Mouse (Mus musculus): Measurements from ENCODE around the gene Iqcj. TPM values are rescaled to one million over a fixed set of nuclear protein-coding genes. Genes with fewer than 3 reads are reported as not detected.
"Not testable (repeated sequence)": the region's sequence is repeated elsewhere in the genome, so short reads cannot be mapped to it uniquely, and the experiment has no call there.

Gene Iqcj
- polyA plus RNA-seq, 1 experiment from 2014 or later = 0.41 TPM

DNA sequence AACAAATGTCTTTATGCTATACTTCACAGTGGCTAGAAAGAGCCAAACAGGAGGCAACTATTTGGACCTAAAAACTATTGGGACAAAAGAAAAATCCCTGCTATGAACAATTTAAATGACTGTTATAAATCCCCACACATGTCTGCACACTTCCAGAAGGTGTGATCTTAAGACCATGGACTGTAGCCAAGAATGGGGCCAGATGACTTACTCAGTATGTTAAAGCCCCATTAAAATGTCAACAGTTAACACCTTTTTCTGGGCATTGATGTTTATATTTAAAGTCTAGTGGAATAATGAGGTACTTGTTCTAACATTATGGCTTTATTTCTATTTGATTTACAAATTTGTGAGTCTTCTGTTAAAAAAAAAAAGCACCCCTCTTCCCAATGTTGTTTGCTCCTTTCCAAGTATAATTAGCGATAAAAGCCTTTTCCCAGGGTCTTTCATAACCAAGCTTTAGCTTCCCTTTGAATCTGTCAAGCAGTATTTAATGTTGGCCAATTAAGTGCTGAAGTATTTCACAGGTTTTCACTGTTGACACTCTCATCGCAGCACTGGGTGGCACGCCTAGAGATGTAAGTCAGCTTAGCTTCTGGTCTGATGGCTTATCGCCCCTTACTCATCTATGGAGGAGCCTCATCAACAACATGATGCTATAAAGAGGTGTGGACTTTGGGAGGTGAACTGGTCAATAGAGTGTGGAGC, 204.9 kb downstream of the Iqcj start:
- H3K4me2 ChIP-seq = no peak overlapping the region
- H3K27me3 ChIP-seq = peaks cover 19% of the 10 kb centered on the region
- H3K9ac ChIP-seq = no peak overlapping the region
- no peak overlapping the region for H3K4me3 ChIP-seq
- H3K9me3 ChIP-seq (replicated peaks) = no peaks in the 10 kb centered on the region
- no peaks in the 10 kb centered on the region for H3K36me3 ChIP-seq (ENCODE audit: poor library complexity, severe bottlenecking)
- peak; percentile 91 for ATAC-seq
- no peak overlapping the region for H3K27ac ChIP-seq
- H3K4me1 ChIP-seq = 0 out of 2 replicates have a peak, but pooled peaks cover 5% of the 10 kb centered on the region
- WGBS = 33% methylated on average over 4 of the region's 4 CpGs

DNA sequence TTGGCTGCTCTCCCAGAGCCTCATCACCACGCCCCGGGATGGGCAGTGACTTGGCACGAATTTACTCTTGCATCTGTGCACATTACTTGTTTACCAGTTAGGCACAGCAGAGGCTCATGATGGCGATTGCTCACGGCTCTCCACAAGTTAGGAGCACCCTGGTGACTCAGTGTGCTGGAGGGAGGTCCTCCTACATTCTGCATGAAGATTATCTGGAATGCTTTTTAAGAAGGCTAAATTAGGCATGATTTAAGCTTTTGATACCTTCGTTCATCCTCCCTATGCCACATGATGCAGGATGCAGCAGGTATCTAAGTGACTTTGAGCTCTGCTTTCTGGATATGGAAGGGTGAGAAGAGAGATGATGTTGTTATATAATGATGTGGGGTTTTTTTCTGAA, 207.5 kb downstream of the Iqcj start:
- not testable (repeated sequence) for ATAC-seq; H3K4me1 ChIP-seq; H3K36me3 ChIP-seq (ENCODE audit: poor library complexity, severe bottlenecking); H3K4me2 ChIP-seq; H3K9ac ChIP-seq; H3K27ac ChIP-seq; H3K4me3 ChIP-seq; H3K9me3 ChIP-seq (replicated peaks)
- whole genome bisulfite sequencing = 84% methylated on average over 6 of the region's 6 CpGs
- peaks cover 14% of the 10 kb centered on the region for H3K27me3 ChIP-seq

DNA sequence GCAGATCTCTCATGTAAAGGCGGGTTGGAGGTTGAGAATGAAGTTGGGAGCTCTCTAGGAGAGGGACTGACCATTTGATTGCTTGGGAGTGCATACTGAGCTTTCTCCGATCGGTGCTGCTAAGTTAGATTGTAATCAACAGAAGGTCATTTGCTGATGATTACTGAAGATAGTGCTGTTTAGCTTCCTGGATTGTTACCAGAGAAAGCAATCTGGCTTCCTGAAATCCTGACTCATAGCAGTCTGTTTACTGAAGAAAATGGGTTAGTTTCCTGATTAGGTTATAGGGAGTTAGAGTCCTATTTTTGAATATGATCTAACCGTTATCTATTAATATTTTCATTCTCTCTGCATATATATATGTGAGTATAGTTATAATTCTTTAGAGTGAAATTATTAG, 209.3 kb downstream of the Iqcj start:
- Histone ChIP-seq H3K4me2 (no peak overlapping the region), H3K9ac (no peak overlapping the region), H3K36me3 (ENCODE audit: poor library complexity, severe bottlenecking) (no peaks in the 10 kb centered on the region), H3K9me3 (replicated peaks) (no peaks in the 10 kb centered on the region), H3K27me3 (peaks cover 6% of the 10 kb centered on the region; the same call in 1 of the 2 replicates), H3K27ac (no peak overlapping the region), H3K4me1 (0 out of 2 replicates have a peak, but pooled peaks cover 5% of the 10 kb centered on the region), H3K4me3 (no peak overlapping the region)
- WGBS = 78% methylated on average over 4 of the region's 4 CpGs
- no peak for ATAC-seq

DNA sequence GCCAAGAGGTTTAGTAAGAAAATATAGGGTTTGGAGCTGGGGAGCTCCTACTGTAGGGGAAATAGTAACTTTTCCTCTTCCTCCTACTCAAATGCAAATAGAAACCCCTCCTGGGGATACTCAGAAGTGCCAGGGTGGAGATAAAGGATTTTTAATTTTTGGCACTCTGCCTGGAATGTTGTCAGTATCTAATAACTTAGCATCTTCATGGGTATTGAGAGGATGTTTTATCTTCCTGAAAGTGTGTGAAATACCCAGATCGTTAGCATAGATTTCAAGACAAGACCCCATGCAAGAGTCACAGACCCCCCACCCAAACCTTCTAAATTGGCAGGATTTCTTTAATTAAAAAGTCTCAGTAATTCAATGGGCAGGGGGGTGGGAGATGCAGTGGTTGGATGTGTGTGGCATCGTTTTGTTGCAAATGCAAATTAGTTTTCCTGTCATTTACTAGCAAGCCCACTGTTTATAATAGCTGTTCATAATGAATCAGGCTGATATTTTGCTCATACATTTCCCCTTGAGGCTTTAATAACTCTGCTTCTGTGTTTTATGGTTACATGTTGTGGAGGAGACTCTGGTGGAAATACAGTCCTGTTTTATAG, 213.2 kb downstream of the Iqcj start:
- Histone ChIP-seq H3K36me3 (ENCODE audit: poor library complexity, severe bottlenecking) (no peaks in the 10 kb centered on the region), H3K9ac (no peak overlapping the region)
- no peak for ATAC-seq

More for the DNA sequence above, 213.2 kb downstream of the Iqcj start:
- no peak overlapping the region for H3K4me2 ChIP-seq
- no peaks in the 10 kb centered on the region for H3K9me3 ChIP-seq (replicated peaks)
- WGBS = 33% methylated on average over 2 of the region's 2 CpGs
- H3K4me3 ChIP-seq = no peak overlapping the region
- H3K27me3 ChIP-seq = peaks cover 3% of the 10 kb centered on the region; the same call in 1 of the 2 replicates
- H3K4me1 ChIP-seq = no peaks in the 10 kb centered on the region
- no peak overlapping the region for H3K27ac ChIP-seq

Other genes with a start within 250 kb of the Iqcj start
- 2.2 and 2.3 TPM in 2 replicates for gene Iqschfp, start within 50 bp of the Iqcj start, polyA plus RNA-seq (2015; fragmentation: Nextera tagmentation; extraction: Ambion mirVana)
- gene Schip1, start 172.6 kb downstream of the Iqcj start, polyA plus RNA-seq (2015; fragmentation: Nextera tagmentation; extraction: Ambion mirVana) = 109 and 129 TPM in 2 replicates